Mouse (Mus musculus) Patski (cell line): ENCODE data around the gene Cyb5d1. TPM values are rescaled to one million over a fixed set of nuclear protein-coding genes. Genes with fewer than 3 reads are reported as not detected.

Source experiments
- ATAC-seq: fragments of 100-300 bp; one replicate; pipeline ENCODE4 v1.8.0; 2021
- CTCF ChIA-PET: fragments of 350-600 bp; sonication (Branson Sonifier 250); formaldehyde crosslinking; loops from one replicate; lab custom pipeline; 2022; ENCODE audit warnings: inconsistent platforms; lab: Charles Lee
- POLR2A ChIA-PET: fragments of 350-600 bp; sonication (Branson Sonifier 250); formaldehyde crosslinking; loops from one replicate; lab custom pipeline; 2022; ENCODE audit warnings: antibody characterized with exemption, inconsistent platforms; lab: Charles Lee
- DNase-seq: peaks from one replicate; pipeline ENCODE4 v3.0.0-alpha.2; 2011; ENCODE audit warnings: low read depth, low spot score
- H3K27me3 ChIP-seq: fragments of 371-371 bp; one replicate; pipeline ENCODE4 v1.5.1; 2021
- CTCF ChIP-seq: fragments of 100-300 bp; IDR thresholded peaks from one replicate; pipeline ENCODE4 v1.5.1; 2021
- in situ Hi-C: fragments of 300-500 bp; cut with MboI; formaldehyde crosslinking; loops from 3 replicates; pipeline ENCODE4 v1.11.1; 2018; ENCODE audit warnings: low pct_unique_long_range_greater_than_20kb, mixed read lengths
- polyA plus RNA-seq: library from polyadenylated mRNA; unstranded; gene quantifications from one replicate; pipeline ENCODE4 v1.2.3, GENCODE M21; 2021

The Cyb5d1 gene
- polyA plus RNA-seq, 1 experiment from 2014 or later, result 28.1 TPM

GRCm38 (mm10) chr11:69406867-69407723 is 11.7 kb upstream of the Cyb5d1 start:
- ATAC-seq (no peak), DNase-seq (no peak)
- H3K27me3 ChIP-seq, result no peaks in the 10 kb centered on the region
- POLR2A ChIA-PET, result interaction anchor here (0.6 to 3.4 kb wide), 4 partner anchors 9 to 91 kb away, joined by 3 to 34 read pairs (median 5); partner anchors contain the start of gene Tmem88
- TF ChIP-seq CTCF, result no peak
- in situ Hi-C loops, result loop anchor here (25.0 kb wide), 1 partner anchor 580 kb away; the partner anchor contains the start of genes Ctdnep1, Elp5, Gabarap and Phf23
- CTCF ChIA-PET, result interaction anchor here (0.9 kb wide), 1 partner anchor 25 kb away, joined by 3 read pairs; no protein-coding TSS in a partner anchor

DNA sequence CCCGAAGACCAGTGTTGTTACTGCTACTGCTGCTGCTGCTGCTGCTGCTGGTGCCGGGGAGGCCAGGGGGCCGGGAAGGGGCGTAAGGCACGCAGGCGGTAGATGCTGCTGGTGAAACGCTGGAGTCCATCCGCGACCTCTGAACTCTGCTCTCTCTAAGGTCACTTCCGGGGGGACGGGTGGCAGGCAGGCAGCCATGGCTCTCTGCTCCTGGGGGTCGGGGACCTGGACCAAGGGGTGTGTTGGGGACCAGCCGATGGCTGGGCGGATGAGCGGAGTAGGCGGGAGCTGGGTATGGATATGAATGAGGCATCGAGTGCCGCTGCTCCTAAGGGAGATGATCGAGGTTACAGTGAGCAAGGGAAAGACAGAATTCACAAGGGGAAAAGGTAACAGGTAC is 10.9 kb upstream of the Cyb5d1 start:
- POLR2A ChIA-PET, result no interaction called here
- H3K27me3 ChIP-seq, result no peaks in the 10 kb centered on the region
- in situ Hi-C loops, result loop anchor here (25.0 kb wide), 1 partner anchor 581 kb away; the partner anchor contains the start of genes Ctdnep1, Elp5, Gabarap and Phf23
- DNase-seq (no peak), ATAC-seq (no peak)
- no peak for TF ChIP-seq CTCF
- CTCF ChIA-PET, result no interaction called here

DNA sequence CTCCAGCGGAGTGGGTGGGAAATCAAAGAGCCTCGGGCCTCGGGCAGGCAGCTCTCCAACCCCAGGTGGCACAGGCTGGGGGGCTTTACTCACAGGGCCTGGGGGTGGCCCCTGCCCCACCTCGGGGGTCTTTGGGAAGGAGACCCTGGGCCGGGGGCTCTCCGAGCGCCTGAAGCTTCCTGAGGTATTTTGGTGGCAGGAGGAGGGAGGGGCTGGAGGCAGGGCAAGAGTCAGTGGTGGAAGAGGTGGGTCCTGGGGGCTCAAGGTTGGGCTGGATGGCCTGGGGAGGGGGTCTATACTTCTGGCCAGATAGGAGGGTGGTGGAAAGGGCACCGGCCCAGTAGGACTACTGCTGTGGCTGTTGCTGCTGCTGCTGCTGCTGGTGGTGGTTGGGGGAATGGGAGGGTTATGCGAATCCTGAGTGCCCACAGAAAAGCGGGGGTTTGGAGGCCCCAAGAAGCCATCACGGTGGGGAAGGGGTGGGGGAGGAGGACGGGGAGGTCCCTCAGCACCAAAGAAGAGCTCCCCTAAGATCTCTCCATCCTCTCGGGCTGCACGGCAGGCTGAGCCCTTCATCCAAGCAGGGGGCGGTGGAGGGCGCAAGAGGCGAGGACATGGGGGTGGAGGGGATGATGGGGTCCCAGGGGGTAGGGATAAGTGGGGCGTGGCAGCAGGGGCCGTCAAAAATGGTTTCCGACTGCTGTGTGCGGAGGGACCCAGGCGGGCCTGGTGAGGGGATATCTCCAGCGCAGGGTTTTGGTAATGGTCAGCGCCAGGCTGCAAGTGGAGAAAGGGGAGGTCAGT is 10.2 kb upstream of the Cyb5d1 start:
- no peak for DNase-seq
- ChIA-PET POLR2A (no interaction called here), CTCF (no interaction called here)
- in situ Hi-C loops, result loop anchor here (25.0 kb wide), 1 partner anchor 582 kb away; the partner anchor contains the start of genes Ctdnep1, Elp5, Gabarap and Phf23
- no peaks in the 10 kb centered on the region for H3K27me3 ChIP-seq
- no peak for TF ChIP-seq CTCF
- no peak for ATAC-seq

DNA sequence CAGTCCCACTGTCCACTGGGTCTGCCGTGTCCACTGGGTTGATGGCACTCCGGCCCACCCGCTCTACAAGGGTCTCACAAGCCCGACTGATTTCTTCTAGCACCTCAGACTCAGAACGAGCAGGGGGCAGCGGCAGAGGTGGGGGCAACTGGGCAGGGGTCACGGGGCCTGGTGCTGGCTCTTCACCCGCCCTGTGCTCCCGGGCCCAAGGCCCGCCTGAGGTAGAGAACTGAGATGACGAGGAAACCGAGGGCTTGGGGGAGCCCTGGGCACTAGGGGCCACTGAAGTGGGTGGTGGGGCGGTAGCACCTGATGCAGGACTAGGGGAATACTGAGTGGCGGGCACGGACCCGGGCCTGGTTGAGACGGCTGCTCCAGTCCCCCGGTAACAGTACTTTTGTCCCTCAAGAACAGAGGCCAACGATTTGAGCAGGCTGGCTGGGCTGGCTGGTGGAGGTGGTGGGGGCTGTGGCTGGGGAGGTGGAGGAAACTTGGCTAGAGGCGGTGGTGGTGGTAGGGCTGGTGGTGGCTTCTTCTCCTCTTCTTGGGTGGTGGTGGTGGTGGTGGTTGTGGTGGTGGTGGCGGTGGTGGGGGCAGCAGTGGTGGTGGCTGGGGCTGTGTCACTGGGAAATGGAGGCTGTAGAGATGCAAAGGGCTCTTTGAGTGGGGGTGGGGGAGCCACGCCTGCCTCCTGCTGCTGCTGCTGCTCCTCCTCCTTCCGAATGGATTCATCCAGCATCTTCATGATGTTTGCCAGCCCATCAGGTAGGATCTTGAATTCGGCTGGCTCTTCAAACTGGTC is 9.4 kb upstream of the Cyb5d1 start:
- in situ Hi-C loops, result loop anchor here (25.0 kb wide), 1 partner anchor 583 kb away; the partner anchor contains the start of genes Ctdnep1, Elp5, Gabarap and Phf23
- ChIA-PET POLR2A (no interaction called here), CTCF (no interaction called here)

DNA sequence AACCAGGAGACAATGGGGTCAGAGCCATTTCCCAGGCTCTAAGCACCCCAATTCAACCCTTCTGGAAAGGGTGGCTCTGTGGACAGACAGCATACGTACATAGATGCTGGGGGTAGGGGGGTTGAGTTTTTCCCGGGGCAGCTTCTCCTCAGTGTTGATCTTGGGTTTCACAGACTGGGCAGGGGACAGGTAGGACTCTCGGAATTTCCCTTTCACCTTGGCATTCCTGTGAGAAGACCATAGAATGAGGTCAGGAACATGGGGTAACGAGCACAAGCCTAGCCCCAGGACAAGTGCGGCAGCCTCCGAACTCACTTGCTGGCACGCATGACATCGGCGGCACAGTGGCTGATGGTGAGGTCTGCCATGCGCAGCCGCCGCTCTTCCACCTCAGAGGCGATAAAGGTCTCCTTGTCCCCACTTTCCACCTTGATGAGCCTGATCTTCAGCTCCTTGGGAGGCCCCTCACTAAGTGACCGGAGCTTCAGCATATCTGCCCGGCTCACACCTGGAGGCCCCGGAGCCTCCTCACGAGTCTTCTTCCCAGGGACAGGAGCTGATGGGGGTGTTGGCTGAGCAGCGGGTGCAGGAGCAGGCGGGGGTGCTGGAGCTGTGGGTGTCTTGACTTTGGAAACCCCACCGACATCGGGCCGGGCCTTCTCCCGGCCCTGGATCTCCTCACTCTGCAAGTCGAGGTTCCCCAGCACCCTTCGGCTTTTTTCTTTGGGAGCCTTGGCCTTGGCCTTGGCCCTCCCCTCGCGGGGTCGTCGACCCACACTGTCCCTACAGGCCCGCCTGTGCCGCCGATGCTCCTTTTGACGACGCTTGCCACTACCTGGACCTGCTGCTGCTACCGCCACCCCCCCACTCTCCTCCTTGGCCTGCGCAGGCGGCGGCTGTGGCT is 8.5 kb upstream of the Cyb5d1 start:
- ChIA-PET CTCF (no interaction called here), POLR2A (no interaction called here)
- DNase-seq, result no peak
- ATAC-seq, result no peak
- in situ Hi-C loops, result loop anchor here (25.0 kb wide), 1 partner anchor 583 kb away; the partner anchor contains the start of genes Ctdnep1, Elp5, Gabarap and Phf23
- no peaks in the 10 kb centered on the region for H3K27me3 ChIP-seq
- TF ChIP-seq CTCF, result no peak

More for the DNA sequence above, 9.4 kb upstream of the Cyb5d1 start:
- TF ChIP-seq CTCF, result no peak
- no peak for DNase-seq
- H3K27me3 ChIP-seq, result no peaks in the 10 kb centered on the region
- ATAC-seq, result no peak

GRCm38 (mm10) chr11:69401987-69402386 is 6.6 kb upstream of the Cyb5d1 start:
- ChIA-PET POLR2A (interaction anchor here (1.0 to 1.5 kb wide), 2 partner anchors 17 to 22 kb away, joined by 3 to 6 read pairs; no protein-coding TSS in a partner anchor), CTCF (interaction anchor here (0.9 kb wide), 1 partner anchor 144 kb away, joined by 3 read pairs; no protein-coding TSS in a partner anchor)
- DNase-seq (no peak), ATAC-seq (no peak)
- no peaks in the 10 kb centered on the region for H3K27me3 ChIP-seq
- in situ Hi-C loops, result loop anchor here (25.0 kb wide), 1 partner anchor 585 kb away; the partner anchor contains the start of genes Ctdnep1, Elp5, Gabarap and Phf23
- no peak for TF ChIP-seq CTCF

- H3K27me3 ChIP-seq, result no peaks in the 10 kb centered on the region
- CTCF ChIA-PET, result interaction anchor here (0.9 kb wide), 1 partner anchor 143 kb away, joined by 3 read pairs; no protein-coding TSS in a partner anchor
- ATAC-seq (no peak), DNase-seq (no peak)
- no peak for TF ChIP-seq CTCF
- in situ Hi-C loops, result loop anchor here (25.0 kb wide), 1 partner anchor 586 kb away; the partner anchor contains the start of genes Ctdnep1, Elp5, Gabarap and Phf23
- POLR2A ChIA-PET, result interaction anchor here (1.0 to 1.5 kb wide), 2 partner anchors 18 to 23 kb away, joined by 3 to 6 read pairs; no protein-coding TSS in a partner anchor
These were observed 5.8 kb upstream of the Cyb5d1 start for GRCm38 (mm10) chr11:69401210-69401637.

DNA sequence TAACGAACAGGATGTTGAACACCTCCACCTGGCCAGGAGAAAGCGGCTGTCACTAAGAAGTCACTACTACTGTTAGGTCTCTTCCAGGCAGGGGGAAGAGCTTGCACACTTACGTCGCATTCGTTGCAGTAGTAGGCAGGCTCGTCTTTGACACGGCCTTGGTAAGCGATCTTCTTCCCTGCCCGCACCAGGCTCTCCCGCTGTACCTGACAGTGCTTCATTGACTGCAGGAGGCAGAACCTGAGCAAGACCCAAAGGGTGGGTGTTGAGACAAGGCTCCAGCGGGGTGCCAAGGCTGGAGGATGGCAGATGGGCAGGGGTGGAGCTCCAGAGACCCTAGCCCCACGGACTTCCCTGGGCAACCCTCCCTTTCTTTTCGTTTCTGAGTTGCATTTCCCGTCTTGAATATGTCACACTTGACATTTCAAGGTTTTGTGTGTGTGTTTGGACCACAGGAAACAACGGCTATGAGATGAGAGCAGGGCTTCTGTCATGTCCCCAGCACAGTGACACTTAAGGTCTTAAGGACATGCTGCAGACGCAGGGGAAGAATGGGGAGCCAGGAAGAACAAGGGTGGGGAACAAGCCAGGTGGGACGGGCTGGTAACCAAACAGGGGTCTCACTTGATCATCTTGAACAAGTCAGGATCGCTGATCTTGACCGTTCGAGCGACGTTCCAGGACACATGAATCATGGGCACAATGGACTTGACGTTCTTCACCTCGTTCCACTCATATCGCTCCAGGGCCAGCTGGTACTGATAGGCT is 4.8 kb upstream of the Cyb5d1 start:
- CTCF ChIA-PET, result no interaction called here
- H3K27me3 ChIP-seq, result no peaks in the 10 kb centered on the region
- in situ Hi-C loops, result loop anchor here (25.0 kb wide), 1 partner anchor 587 kb away; the partner anchor contains the start of genes Ctdnep1, Elp5, Gabarap and Phf23
- ATAC-seq, result no peak
- no peak for TF ChIP-seq CTCF
- no peak for DNase-seq
- POLR2A ChIA-PET, result interaction anchor here (1.2 kb wide), 1 partner anchor 17 kb away, joined by 3 read pairs; no protein-coding TSS in a partner anchor
